Mouse (Mus musculus): ENCODE data around the gene Suds3.

DNA sequence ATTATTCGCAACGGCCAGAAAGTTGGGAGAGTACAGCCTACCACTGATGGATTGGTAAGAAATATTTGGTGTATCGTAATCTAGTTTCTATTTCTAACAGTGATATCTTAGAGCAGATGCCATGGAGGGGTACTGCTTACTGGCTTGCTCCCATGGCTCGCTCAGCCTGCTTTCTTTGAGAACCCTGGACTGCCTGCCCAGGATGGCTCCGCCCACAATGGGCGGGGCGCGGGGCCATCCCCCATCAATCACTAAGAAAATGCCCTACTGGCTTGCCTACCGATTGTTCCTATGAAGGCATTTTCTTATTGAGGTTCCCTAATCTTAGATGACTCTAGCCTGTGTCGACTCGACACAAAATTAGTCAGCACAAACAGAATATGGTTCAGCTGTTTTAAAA, 73.3 kb downstream of the Suds3 start:
- no peak for TF ChIP-seq GATA1 (IDR thresholded peaks at IDR 0.05; ENCODE audit: borderline replicate concordance, low read length)
- no peak for TF ChIP-seq CTCF (IDR thresholded peaks at IDR 0.05; ENCODE audit: low read depth, low read length)
- TF ChIP-seq GATA2 (IDR thresholded peaks at IDR 0.05; ENCODE audit: borderline replicate concordance, low read depth, low read length): no peak
